Mouse (Mus musculus) MEL (cell line): ENCODE measurements around the gene Hpse2. TPM values are rescaled to one million over a fixed set of nuclear protein-coding genes. Genes with fewer than 3 reads are reported as not detected.

Source experiments
- DNase-seq: peaks from one replicate; pipeline ENCODE4 v3.0.0; 2011; ENCODE audit warnings: low read depth, low spot score
- H3K27ac ChIP-seq: 2 replicates; pipeline ENCODE4 v1.5.1; 2012; ENCODE audit warnings: low read depth, mild to moderate bottlenecking, control low read depth, low read length, moderate library complexity; ENCODE audit not compliant: control insufficient read depth
- H3K27me3 ChIP-seq, 2 experiments: fragments of 150-350 bp in 1 of 2; sonication (generic) in 1 of 2; 2 replicates each; pipeline ENCODE4 v1.6.1; 2012; ENCODE audit warnings: low read length in 2 of 2, mild to moderate bottlenecking in 2 of 2, improper control_type of control experiment in 1 of 2, moderate library complexity in 1 of 2; ENCODE audit not compliant: insufficient read depth in 2 of 2, control insufficient read depth in 1 of 2
- H3K36me3 ChIP-seq, 2 experiments: 2 replicates each; pipeline ENCODE4 v1.6.1; 2012 to 2014; ENCODE audit warnings: low read length in 2 of 2, improper control_type of control experiment in 1 of 2, inconsistent platforms in 1 of 2, mild to moderate bottlenecking in 1 of 2; ENCODE audit not compliant: insufficient read depth in 2 of 2, control insufficient read depth in 1 of 2
- H3K4me1 ChIP-seq, 2 experiments: fragments of 150-350 bp in 1 of 2; sonication (generic) in 1 of 2; 2 replicates each; pipeline ENCODE4 v1.6.1; 2012; ENCODE audit warnings: low read length in 2 of 2, improper control_type of control experiment in 1 of 2, mild to moderate bottlenecking in 1 of 2; ENCODE audit not compliant: insufficient read depth in 2 of 2, control insufficient read depth in 1 of 2
- H3K4me3 ChIP-seq, 2 experiments: fragments of 150-350 bp in 1 of 2; sonication (generic) in 1 of 2; 2 replicates each; pipeline ENCODE4 v1.5.1; 2012; ENCODE audit warnings: low read depth in 2 of 2, low read length in 2 of 2, mild to moderate bottlenecking in 2 of 2, moderate library complexity in 2 of 2, control low read depth in 1 of 2, improper control_type of control experiment in 1 of 2; ENCODE audit not compliant: control insufficient read depth in 1 of 2, insufficient read depth in 1 of 2
- H3K79me2 ChIP-seq: 2 replicates; pipeline ENCODE4 v1.6.1; 2012; ENCODE audit warnings: mild to moderate bottlenecking, low read length, moderate library complexity; ENCODE audit not compliant: control insufficient read depth, poor library complexity, insufficient read depth
- H3K9ac ChIP-seq: 2 replicates; pipeline ENCODE4 v1.6.1; 2012; ENCODE audit warnings: low read depth, mild to moderate bottlenecking, control low read depth, low read length, moderate library complexity; ENCODE audit not compliant: control insufficient read depth, poor library complexity, severe bottlenecking
- H3K9me3 ChIP-seq: fragments of 150-350 bp; sonication (generic); replicated peaks from 2 replicates; pipeline ENCODE4 v1.6.1; 2012; ENCODE audit warnings: mild to moderate bottlenecking, low read length, improper control_type of control experiment, moderate library complexity; ENCODE audit not compliant: insufficient read depth
- CHD1 ChIP-seq: IDR thresholded peaks from 2 replicates; pipeline ENCODE4 v1.6.1; 2012; ENCODE audit warnings: low read depth, mild to moderate bottlenecking, inconsistent platforms, low read length, improper control_type of control experiment
- CHD2 ChIP-seq: IDR thresholded peaks from 2 replicates; pipeline ENCODE4 v1.6.1; 2011; ENCODE audit warnings: low read length, improper control_type of control experiment
- CTCF ChIP-seq, 3 experiments: IDR thresholded peaks in 2 of 3; conservative IDR thresholded peaks in 1 of 3; 2 replicates each; pipeline ENCODE4 v1.5.1; 2011 to 2012; ENCODE audit warnings: low read length in 3 of 3, low read depth in 2 of 3, mild to moderate bottlenecking in 2 of 3, improper control_type of control experiment in 1 of 3, inconsistent platforms in 1 of 3, mixed read lengths in 1 of 3, moderate library complexity in 1 of 3; ENCODE audit not compliant: control insufficient read depth in 1 of 3, insufficient read depth in 1 of 3, poor library complexity in 1 of 3, severe bottlenecking in 1 of 3
- E2F4 ChIP-seq: IDR thresholded peaks from 2 replicates; pipeline ENCODE4 v1.6.1; 2011; ENCODE audit warnings: low read depth, low read length, improper control_type of control experiment, borderline replicate concordance
- JUND ChIP-seq: IDR thresholded peaks from 2 replicates; pipeline ENCODE4 v1.6.1; 2011; ENCODE audit warnings: low read depth, mild to moderate bottlenecking, improper control_type of control experiment, low read length
- MAFK ChIP-seq: IDR thresholded peaks from 2 replicates; pipeline ENCODE4 v1.6.1; 2011; ENCODE audit warnings: low read depth, mild to moderate bottlenecking, low read length, improper control_type of control experiment, borderline replicate concordance
- MAX ChIP-seq: IDR thresholded peaks from 2 replicates; pipeline ENCODE4 v1.6.1; 2011; ENCODE audit warnings: low read length, improper control_type of control experiment
- MXI1 ChIP-seq: IDR thresholded peaks from 2 replicates; pipeline ENCODE4 v1.6.1; 2011; ENCODE audit warnings: mild to moderate bottlenecking, low read depth, low read length, improper control_type of control experiment
- MYC ChIP-seq: IDR thresholded peaks from 2 replicates; pipeline ENCODE4 v1.6.1; 2011; ENCODE audit warnings: low read depth, mild to moderate bottlenecking, low read length, improper control_type of control experiment, moderate library complexity
- POLR2A ChIP-seq, 2 experiments: IDR thresholded peaks; 2 replicates each; pipeline ENCODE4 v1.6.1; 2011 to 2012; ENCODE audit warnings: low read length in 2 of 2, mild to moderate bottlenecking in 2 of 2, control low read depth in 1 of 2, improper control_type of control experiment in 1 of 2, low read depth in 1 of 2, moderate library complexity in 1 of 2; ENCODE audit not compliant: control insufficient read depth in 1 of 2, insufficient read depth in 1 of 2, poor library complexity in 1 of 2
- POLR2AphosphoS2 ChIP-seq: IDR thresholded peaks from 2 replicates; pipeline ENCODE4 v1.6.1; 2011; ENCODE audit warnings: low read length, improper control_type of control experiment
- RAD21 ChIP-seq: IDR thresholded peaks from 2 replicates; pipeline ENCODE4 v1.6.1; 2011; ENCODE audit warnings: mild to moderate bottlenecking, low read depth, low read length, improper control_type of control experiment
- SMC3 ChIP-seq: IDR thresholded peaks from 2 replicates; pipeline ENCODE4 v1.6.1; 2011; ENCODE audit warnings: low read depth, low read length, improper control_type of control experiment
- TAL1 ChIP-seq: IDR thresholded peaks from 2 replicates; pipeline ENCODE4 v1.6.1; 2012; ENCODE audit warnings: mild to moderate bottlenecking, inconsistent platforms, low read length, moderate library complexity, mixed read lengths
- UBTF ChIP-seq: IDR thresholded peaks from 2 replicates; pipeline ENCODE4 v1.6.1; 2012; ENCODE audit warnings: low read depth, mild to moderate bottlenecking, inconsistent platforms, low read length, improper control_type of control experiment, moderate library complexity, borderline replicate concordance; ENCODE audit not compliant: insufficient read depth
- USF2 ChIP-seq, 2 experiments: IDR thresholded peaks; 2 replicates each; pipeline ENCODE4 v1.6.1; 2011 to 2012; ENCODE audit warnings: improper control_type of control experiment in 2 of 2, low read length in 2 of 2, borderline replicate concordance in 1 of 2, inconsistent platforms in 1 of 2, low read depth in 1 of 2, mild to moderate bottlenecking in 1 of 2; ENCODE audit not compliant: insufficient read depth in 1 of 2
- ZMIZ1 ChIP-seq: IDR thresholded peaks from 2 replicates; pipeline ENCODE4 v1.6.1; 2012; ENCODE audit warnings: low read depth, mild to moderate bottlenecking, inconsistent platforms, low read length, improper control_type of control experiment, moderate library complexity
- ZNF384 ChIP-seq: IDR thresholded peaks from 2 replicates; pipeline ENCODE4 v1.6.1; 2012; ENCODE audit warnings: low read depth, mild to moderate bottlenecking, inconsistent platforms, low read length, improper control_type of control experiment
- polyA plus RNA-seq, 2 experiments: library from polyadenylated mRNA; stranded (reverse) in 1 of 2; unstranded in 1 of 2; fragments of >175 nt in 1 of 2; fragments of >200 nt in 1 of 2; gene quantifications; 2 replicates each; pipeline versions ENCODE4 v1.2.1 to v1.2.4; 2012; ENCODE audit warnings: low replicate concordance in 2 of 2, low read depth in 1 of 2; ENCODE audit not compliant: insufficient read length in 2 of 2, insufficient read depth in 1 of 2, missing spikeins in 1 of 2
- total RNA-seq: library from RNA; depleted of rRNA; stranded (reverse); fragments of 300-350 nt; gene quantifications from 2 replicates; pipeline ENCODE4 v1.2.3, GENCODE M21; 2012

Hpse2 gene
- total and polyA plus RNA-seq, 3 experiments: not detected

- TF ChIP-seq CTCF (IDR thresholded peaks at IDR 0.05 in 2 of 3, conservative IDR thresholded peaks at IDR 0.05 in 1 of 3; ENCODE audit: control insufficient read depth in 1 of 3, insufficient read depth in 1 of 3, low read depth in 2 of 3, low read length in 3 of 3, poor library complexity in 1 of 3, severe bottlenecking in 1 of 3) (no peak), MAX (no peak), POLR2AphosphoS2 (no peak)
Observed at GRCm38 (mm10) chr19:42839118-42839517, 549.0 kb downstream of the Hpse2 start (continued).

- DNase-seq: no peak
- H3K27ac ChIP-seq: no peak overlapping the region
- no peaks in the 10 kb centered on the region for H3K4me1 ChIP-seq
- H3K4me3 ChIP-seq: no peak overlapping the region
- H3K79me2 ChIP-seq: no peaks in the 10 kb centered on the region
- H3K9ac ChIP-seq: no peak overlapping the region
- peaks cover 4 to 9% of the 10 kb centered on the region in 2 experiments; a peak in 3 of 4 replicates for H3K27me3 ChIP-seq
- TF ChIP-seq MXI1 (no peak), USF2 (IDR thresholded peaks at IDR 0.05; ENCODE audit: borderline replicate concordance in 1 of 2, insufficient read depth in 1 of 2, low read depth in 1 of 2, low read length in 2 of 2) (no peak)
- TF ChIP-seq, all 39 proteins: peak for 0
- H3K9me3 ChIP-seq: no peaks in the 10 kb centered on the region
- no peaks in the 10 kb centered on the region for H3K36me3 ChIP-seq
Observed at GRCm38 (mm10) chr19:42838271-42838670, 549.9 kb downstream of the Hpse2 start.

GRCm38 (mm10) chr19:42837591-42837990 is 550.6 kb downstream of the Hpse2 start:
- H3K4me3 ChIP-seq: no peak overlapping the region
- H3K9me3 ChIP-seq: no peaks in the 10 kb centered on the region
- no peaks in the 10 kb centered on the region for H3K36me3 ChIP-seq
- TF ChIP-seq MAX (no peak), CHD2 (no peak), E2F4 (no peak), TAL1 (no peak), RAD21 (no peak), MAFK (no peak), ZMIZ1 (no peak), MYC (no peak), MXI1 (no peak), CHD1 (no peak), JUND (no peak), POLR2A (IDR thresholded peaks at IDR 0.05; ENCODE audit: control insufficient read depth in 1 of 2, insufficient read depth in 1 of 2, low read depth in 1 of 2, low read length in 2 of 2, poor library complexity in 1 of 2) (no peak), ZNF384 (no peak), SMC3 (no peak), UBTF (no peak)
- peaks cover 4 to 9% of the 10 kb centered on the region in 2 experiments; a peak in 3 of 4 replicates for H3K27me3 ChIP-seq
- H3K79me2 ChIP-seq: no peaks in the 10 kb centered on the region
- H3K9ac ChIP-seq: no peak overlapping the region
- H3K27ac ChIP-seq: no peak overlapping the region
- no peaks in the 10 kb centered on the region for H3K4me1 ChIP-seq
- no peak for DNase-seq
